Mouse (Mus musculus): ENCODE data around the gene Map3k11. TPM values are rescaled to one million over a fixed set of nuclear protein-coding genes. Genes with fewer than 3 reads are reported as not detected.
A peak's percentile ranks its signal among the peaks of the same experiment; 100 is the strongest.
"Not testable (repeated sequence)": the region's sequence is repeated elsewhere in the genome, so short reads cannot be mapped to it uniquely, and the experiment has no call there.

The Map3k11 gene
- total RNA-seq, 2 experiments from 2014 or later, result 20.2 to 20.4 TPM

DNA sequence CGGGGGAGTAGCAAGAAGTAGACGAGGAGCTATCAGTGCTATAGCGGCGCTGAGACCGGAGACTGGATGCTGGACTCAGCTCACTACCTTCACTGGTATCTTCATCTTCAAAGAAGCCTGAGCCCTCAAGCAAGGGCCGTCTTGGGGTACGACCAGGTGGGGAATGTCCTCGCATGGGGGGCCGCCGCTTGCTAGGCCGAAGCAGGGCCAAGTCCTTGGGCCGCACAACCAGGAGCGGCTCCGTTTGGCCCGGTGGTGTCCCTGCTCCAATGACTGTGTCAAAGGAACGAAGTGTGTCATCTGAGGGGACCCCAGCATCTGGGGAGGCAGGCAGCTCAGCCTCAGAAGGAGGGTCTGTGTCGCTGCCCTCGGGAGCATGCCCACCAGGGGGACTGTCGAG is 3.1 kb upstream of the Map3k11 start:
- H3K27ac ChIP-seq, result no peak overlapping the region

DNA sequence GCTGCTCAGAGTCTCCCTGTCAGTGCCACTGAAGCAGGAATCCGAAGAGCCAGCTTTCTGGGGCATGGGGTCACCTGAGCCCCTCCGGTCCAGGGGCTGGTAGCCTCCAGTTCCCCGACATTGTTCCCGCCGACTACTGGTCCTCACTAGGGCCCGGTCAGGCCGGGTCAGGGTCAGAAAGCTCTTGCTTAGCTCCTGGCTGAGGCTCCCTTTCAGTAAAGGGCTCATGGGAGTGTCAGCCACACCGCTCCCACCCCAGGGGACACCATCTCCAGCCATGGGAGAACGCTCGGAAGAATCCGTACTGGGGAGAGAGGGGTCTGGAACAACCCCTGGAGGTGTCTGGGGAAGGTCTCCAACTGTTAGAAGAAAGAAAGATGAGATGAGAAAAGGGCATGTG is 2.7 kb upstream of the Map3k11 start:
- no peak for TF ChIP-seq CTCF (conservative IDR thresholded peaks at IDR 0.05)
- Histone ChIP-seq H3K27ac (no peak overlapping the region), H3K4me3 (no peak overlapping the region)
- no peak for DNase-seq (ENCODE audit: low spot score in 2 of 2)

More for the DNA sequence above, 3.1 kb upstream of the Map3k11 start:
- DNase-seq (ENCODE audit: low spot score in 2 of 2), result no peak
- H3K4me3 ChIP-seq, result no peak overlapping the region
- no peak for TF ChIP-seq CTCF (conservative IDR thresholded peaks at IDR 0.05)

DNA sequence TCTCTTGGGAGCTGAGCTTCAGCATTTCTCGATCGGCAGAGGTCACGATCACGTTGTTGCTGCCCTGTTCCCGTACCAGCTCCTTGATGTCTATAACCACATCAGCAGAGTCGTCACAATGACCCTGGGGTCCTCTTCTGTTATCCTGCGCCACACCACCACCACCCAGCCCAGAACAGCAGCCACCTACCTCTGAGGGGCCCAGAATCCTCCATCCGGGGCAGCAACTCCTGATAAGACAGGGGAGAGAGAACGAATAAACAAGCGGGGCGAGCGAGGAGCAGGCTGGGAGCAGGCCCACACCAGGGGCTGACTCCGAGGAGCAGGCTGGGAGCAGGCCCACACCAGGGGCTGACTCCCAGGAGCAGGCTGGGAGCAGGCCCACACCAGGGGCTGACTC is 2.1 kb upstream of the Map3k11 start:
- DNase-seq (ENCODE audit: low spot score in 2 of 2), result no peak
- Histone ChIP-seq H3K4me3 (no peak overlapping the region), H3K27ac (no peak overlapping the region)
- no peak for TF ChIP-seq CTCF (conservative IDR thresholded peaks at IDR 0.05)

DNA sequence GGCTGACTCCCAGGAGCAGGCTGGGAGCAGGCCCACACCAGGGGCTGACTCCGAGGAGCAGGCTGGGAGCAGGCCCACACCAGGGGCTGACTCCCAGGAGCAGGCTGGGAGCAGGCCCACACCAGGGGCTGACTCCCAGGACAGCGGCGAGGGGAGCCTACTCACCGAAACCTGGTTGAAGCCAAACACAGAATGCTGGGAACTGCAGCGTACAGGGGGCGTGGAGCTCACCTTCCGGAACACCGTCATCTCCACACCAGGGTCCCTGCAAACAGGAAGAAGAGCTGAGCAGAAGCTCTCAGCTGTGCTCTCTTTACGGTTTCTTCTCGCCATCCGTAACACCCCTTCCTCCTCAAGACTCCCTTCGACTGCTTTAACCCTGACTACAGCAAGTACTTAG is 1.6 kb upstream of the Map3k11 start:
- not testable (repeated sequence) for H3K4me3 ChIP-seq; H3K27ac ChIP-seq; DNase-seq (ENCODE audit: low spot score in 2 of 2)

DNA sequence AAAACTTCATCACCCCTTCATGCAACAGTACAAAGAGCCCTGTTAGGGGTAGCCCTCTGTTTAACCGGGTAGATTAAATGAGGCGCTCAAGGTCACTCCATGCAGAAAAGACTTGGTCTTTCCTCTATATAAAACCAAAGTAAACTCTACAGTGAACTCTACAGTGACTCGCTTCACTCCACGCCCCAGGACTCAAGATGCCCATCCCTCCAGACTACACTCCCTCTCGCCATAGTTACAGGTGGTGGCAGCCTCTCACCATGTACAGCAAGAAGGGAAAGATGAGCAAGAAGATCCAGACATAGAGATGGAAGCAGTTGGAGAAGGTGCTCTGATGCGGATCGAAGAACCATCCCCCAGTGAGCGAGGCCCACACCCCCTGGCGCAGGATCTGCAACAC is 804 bp upstream of the Map3k11 start:
- DNase-seq (ENCODE audit: low spot score in 2 of 2), result no peak
- H3K27ac ChIP-seq, result peak overlapping the region; percentile 93
- peak overlapping the region; percentile 72 for H3K4me3 ChIP-seq
- no peak for TF ChIP-seq CTCF (conservative IDR thresholded peaks at IDR 0.05)

DNA sequence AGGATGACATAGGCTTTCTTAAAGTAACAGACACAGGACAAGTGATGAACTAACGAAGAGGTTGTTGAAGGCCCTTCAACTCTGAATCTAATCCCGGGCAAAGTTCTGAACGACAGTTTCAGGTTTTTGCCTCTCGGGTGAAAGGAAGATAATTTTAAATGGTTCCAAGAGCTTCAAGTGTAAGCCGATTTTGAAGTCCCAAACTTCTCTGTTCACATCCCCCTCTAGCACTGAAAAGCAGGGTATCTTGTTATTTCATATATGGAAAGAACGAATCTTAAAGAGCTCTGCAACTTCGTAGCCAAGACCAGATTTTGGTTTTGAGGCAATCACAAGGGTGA is 516 bp downstream of the Map3k11 start:
- TF ChIP-seq CTCF (conservative IDR thresholded peaks at IDR 0.05), result no peak
- H3K4me3 ChIP-seq, result peak overlapping the region; percentile 72
- H3K27ac ChIP-seq, result peak overlapping the region; percentile 93
- no peak for DNase-seq (ENCODE audit: low spot score in 2 of 2)

DNA sequence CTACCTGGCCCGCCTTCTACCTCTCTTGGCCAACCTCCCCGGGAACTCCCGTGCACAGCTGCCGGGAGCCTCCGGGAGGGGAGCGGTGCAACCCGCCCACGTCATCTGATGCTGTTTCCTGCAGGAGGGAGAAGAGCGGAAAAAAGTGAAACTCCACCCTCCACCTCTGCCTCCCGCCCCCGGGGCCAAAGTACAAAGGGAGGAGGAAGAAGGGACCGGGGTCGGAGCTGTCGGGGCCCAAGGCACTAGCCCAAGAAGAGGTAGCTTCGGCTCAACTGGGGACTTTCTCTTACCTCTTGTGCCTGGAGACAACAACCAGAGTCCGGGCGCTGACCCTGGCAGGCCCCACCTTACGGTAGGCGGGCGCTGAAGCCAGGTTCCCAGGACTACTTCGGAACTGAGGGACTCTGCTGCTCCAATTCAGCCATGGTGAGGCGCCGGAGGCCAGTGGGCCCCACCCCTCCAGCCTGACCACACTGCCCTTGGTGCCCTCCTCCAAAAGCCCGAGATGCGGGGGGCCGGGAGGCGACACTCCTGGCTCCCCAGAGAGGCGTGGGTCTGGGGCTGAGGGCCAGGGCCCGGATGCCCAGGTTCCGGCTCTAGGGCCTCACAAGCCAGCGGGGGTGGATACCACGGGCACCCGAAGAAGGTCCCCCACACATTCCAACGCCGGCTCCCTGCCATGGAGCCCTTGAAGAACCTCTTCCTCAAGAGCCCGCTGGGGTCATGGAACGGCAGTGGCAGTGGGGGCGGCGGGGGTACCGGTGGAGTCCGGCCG is 1.2 kb downstream of the Map3k11 start:
- no peak for TF ChIP-seq CTCF (conservative IDR thresholded peaks at IDR 0.05)
- Histone ChIP-seq H3K27ac (peak overlapping the region; percentile 93), H3K4me3 (peak overlapping the region; percentile 72)
- peak; percentile 73 to 81 for DNase-seq (ENCODE audit: low spot score in 2 of 2)

DNA sequence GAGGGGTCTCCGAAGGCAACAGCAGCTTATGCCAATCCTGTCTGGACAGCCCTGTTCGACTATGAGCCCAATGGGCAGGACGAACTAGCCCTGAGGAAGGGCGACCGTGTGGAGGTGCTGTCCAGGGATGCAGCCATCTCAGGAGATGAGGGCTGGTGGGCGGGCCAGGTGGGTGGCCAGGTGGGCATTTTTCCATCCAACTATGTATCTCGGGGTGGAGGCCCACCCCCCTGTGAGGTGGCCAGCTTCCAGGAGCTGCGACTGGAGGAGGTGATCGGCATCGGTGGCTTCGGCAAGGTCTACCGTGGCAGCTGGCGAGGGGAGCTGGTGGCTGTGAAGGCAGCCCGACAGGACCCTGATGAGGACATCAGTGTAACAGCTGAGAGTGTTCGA is 1.8 kb downstream of the Map3k11 start:
- no peak for DNase-seq (ENCODE audit: low spot score in 2 of 2)
- TF ChIP-seq CTCF (conservative IDR thresholded peaks at IDR 0.05), result no peak
- Histone ChIP-seq H3K4me3 (peak overlapping the region; percentile 72), H3K27ac (peak overlapping the region; percentile 93)

DNA sequence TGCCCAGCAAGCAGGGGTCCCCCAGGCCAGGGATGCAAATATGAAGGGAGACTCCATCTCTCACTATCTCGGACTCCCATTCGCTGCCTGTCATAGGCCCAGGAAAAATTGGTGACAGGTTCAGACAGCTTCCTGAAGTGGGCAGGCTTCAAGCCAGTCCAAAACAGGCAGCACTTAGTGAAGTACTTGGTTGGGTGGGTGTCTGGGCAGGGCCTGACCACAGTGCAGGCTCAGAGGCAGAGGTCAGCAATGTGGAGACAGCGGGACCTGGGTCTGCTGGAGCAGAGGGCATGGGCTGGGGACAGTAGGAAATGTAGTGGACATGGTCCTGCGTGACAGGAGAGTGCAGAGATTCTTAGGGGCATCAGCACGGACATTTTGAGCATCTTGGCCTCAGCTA is 3.1 kb downstream of the Map3k11 start:
- no peak for TF ChIP-seq CTCF (conservative IDR thresholded peaks at IDR 0.05)
- Histone ChIP-seq H3K4me3 (peak overlapping the region; percentile 72), H3K27ac (peak overlapping the region; percentile 93)
- DNase-seq (ENCODE audit: low spot score in 2 of 2), result no peak

DNA sequence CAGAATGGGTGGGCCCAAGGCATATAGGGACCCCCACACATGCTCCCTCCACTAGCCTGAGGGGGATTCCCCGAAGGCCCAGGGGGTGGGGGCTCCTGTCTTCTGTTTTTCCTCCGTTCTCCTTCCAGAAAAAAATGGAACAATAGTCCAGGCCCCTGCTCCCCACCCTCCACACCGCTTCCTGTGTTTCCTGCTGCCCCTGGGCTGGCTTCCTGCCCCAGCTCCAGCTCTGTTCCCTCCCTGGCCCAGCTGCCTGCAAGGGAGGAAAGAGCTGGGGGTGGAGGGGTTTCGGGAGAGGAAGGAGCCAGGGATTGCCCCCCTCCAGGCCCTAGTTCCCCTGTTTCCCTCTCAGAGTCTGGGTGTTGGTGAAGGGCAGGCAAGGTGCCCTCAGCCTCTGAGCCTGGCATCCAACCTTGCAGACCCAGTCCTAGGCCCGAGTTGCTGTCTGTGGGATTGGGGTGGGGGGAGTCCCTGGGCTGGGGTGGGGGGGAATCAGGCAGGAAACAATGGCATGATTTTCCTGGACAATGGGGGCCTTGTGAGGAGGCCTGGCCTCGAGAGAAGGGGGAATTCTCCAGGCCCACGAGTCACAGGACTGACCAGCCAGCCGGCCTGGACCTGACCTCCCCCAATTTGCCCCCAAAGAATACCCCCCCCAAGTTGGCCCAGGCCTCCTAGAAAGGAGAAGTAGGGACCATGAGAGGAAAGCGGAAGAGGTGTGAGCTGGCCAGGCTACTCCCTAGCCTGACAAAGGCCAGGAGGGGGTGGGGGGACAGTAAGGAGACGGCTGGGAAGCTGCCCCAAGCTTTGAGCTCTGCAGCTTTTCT is 3.8 kb downstream of the Map3k11 start:
- Histone ChIP-seq H3K4me3 (peak overlapping the region; percentile 72), H3K27ac (peak overlapping the region; percentile 93)
- TF ChIP-seq CTCF (conservative IDR thresholded peaks at IDR 0.05), result no peak
- DNase-seq (ENCODE audit: low spot score in 2 of 2), result no peak

DNA sequence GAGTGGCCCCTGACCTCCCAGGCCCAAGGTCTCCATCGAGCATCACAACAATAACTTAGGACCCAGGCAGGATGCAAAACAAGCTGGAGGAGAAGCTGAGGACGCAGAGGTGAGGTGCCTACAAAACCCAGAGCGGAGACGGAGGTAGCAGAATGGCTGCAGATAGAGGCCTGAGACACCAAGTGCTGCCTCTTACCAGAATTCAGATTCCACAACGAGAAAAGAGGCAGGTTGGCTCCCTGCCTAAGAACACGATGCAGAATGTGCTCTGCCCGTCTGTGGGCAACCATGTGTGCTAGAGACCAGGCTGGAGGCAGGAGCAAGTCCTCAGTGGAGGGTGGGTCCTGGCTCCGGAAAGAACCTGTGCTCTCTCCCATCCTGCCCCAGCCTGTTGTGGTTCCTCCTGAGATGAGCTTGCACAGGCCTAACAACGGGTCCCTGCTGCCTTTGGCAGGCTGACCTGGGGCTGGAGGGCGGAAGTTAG is 4.4 kb downstream of the Map3k11 start:
- peak overlapping the region; percentile 93 for H3K27ac ChIP-seq
- peak in 1 of 2 experiments; percentile 35 for DNase-seq (ENCODE audit: low spot score in 2 of 2)
- H3K4me3 ChIP-seq, result peak overlapping the region; percentile 72
- no peak for TF ChIP-seq CTCF (conservative IDR thresholded peaks at IDR 0.05)

DNA sequence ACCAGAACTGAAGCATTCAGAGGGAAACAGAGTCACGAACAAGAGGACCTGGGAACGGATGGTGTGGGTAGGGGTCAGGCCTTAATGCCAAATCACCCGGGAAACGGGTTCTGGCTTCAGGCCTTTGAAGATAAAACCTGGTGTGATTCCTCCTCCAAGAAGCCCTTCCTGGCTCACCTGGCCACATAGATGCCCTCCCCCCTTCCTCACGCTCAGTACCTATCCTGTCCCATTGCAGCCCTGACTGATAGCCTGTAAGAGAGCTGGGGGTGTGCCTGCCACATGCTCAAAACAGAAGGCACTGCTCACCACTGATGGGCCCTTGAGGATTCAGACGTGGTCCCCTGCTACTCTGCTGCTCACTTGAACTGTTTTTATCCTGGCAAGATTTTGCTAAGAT is 5.3 kb downstream of the Map3k11 start:
- DNase-seq (ENCODE audit: low spot score in 2 of 2), result no peak
- TF ChIP-seq CTCF (conservative IDR thresholded peaks at IDR 0.05), result no peak
- H3K27ac ChIP-seq, result peak overlapping the region; percentile 93
- H3K4me3 ChIP-seq, result peak overlapping the region; percentile 72; the same call in 1 of the 2 replicates

DNA sequence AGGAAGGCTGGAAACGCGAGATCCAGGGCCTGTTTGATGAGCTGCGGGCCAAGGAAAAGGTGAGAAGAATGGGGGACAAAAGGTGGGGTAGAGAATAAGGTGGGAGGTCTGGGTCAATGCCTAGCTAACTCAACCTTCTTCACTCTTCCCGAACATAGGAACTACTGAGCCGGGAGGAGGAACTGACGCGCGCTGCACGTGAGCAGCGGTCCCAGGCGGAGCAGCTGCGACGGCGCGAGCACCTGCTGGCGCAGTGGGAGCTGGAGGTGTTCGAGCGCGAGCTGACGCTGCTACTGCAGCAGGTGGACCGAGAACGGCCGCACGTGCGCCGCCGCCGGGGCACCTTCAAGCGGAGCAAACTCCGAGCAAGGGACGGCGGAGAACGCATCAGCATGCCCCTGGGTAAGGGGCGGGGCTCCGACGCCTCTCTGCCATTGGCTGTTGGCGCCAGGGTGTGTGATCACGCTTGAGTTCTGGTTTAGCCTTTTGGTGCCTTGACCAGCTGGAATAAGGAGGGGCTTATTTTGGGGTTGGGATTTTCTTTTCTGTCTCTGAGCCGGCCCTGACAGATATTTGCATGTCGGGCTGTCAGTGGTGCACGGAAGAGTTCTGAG is 7.4 kb downstream of the Map3k11 start:
- no peak for TF ChIP-seq CTCF (conservative IDR thresholded peaks at IDR 0.05)
- H3K27ac ChIP-seq, result no peak overlapping the region
- no peak overlapping the region for H3K4me3 ChIP-seq
- no peak for DNase-seq (ENCODE audit: low spot score in 2 of 2)
